9 mouse cellular contexts compared by ENCODE assay signal in genomic region chr11:94732773-94733172, GRCm38 (mm10). TPM values are rescaled to one million over a fixed set of nuclear protein-coding genes. Genes with fewer than 3 reads are reported as not detected.
DNase-seq lines count a peak whose midpoint lies in the region; ATAC-seq lines count a peak whose summit lies in the region.
"Had no signal": no experiment of that assay in that cellular context is flagged by ENCODE, and none has a peak within 500 bp of the region (broad histone marks: within the 10 kb centered on the region; RNA-seq: fewer than 3 reads in every experiment).

No protein-coding gene starts in this region.

- H3K9ac ChIP-seq in liver, embryonic 12.5 days: no peak overlapping the region
- no peak overlapping the region for H3K9ac ChIP-seq in forebrain, embryonic 12.5 days

- DNase-seq in liver: peak; percentile 34
- peak; percentile 89 for DNase-seq in WW6 (ENCODE audit: low read depth, low spot score)
- DNase-seq in lung, postnatal 25 days (ENCODE audit: low spot score): peak; percentile 11
- no peak for DNase-seq in ovary, postnatal 14 days (ENCODE audit: low spot score)
- DNase-seq in urinary bladder, postnatal 4 days (ENCODE audit: low spot score in 2 of 2): no peak

- H3K27me3 ChIP-seq in liver, embryonic 12.5 days (replicated peaks): peaks cover 3% of the 10 kb centered on the region; the same call in 1 of the 2 replicates
- no peaks in the 10 kb centered on the region for H3K27me3 ChIP-seq in forebrain, embryonic 12.5 days

- H3K9me3 ChIP-seq in liver, embryonic 12.5 days (replicated peaks): no peaks in the 10 kb centered on the region
- H3K9me3 ChIP-seq in forebrain, embryonic 12.5 days: no peaks in the 10 kb centered on the region

- no peaks in the 10 kb centered on the region for H3K36me3 ChIP-seq in liver, embryonic 12.5 days
- no peaks in the 10 kb centered on the region for H3K36me3 ChIP-seq in forebrain, embryonic 12.5 days (replicated peaks)

- H3K4me1 ChIP-seq in liver, embryonic 12.5 days: no peaks in the 10 kb centered on the region
- H3K4me1 ChIP-seq in forebrain, embryonic 12.5 days: no peaks in the 10 kb centered on the region

- WGBS in liver, embryonic 12.5 days (ENCODE audit: insufficient replicate concordance): 26% methylated on average over 8 of the region's 8 CpGs
- 50% methylated on average over 8 of the region's 8 CpGs for WGBS in forebrain, embryonic 12.5 days

- no peak overlapping the region for H3K27ac ChIP-seq in liver, embryonic 12.5 days
- H3K27ac ChIP-seq in forebrain, embryonic 12.5 days: no peak overlapping the region

- no peak overlapping the region for H3K4me3 ChIP-seq in liver, embryonic 12.5 days
- no peak overlapping the region for H3K4me3 ChIP-seq in forebrain, embryonic 12.5 days (replicated peaks)

- no peak for ATAC-seq in liver, embryonic 12.5 days
- ATAC-seq in erythroid progenitor cell, adult 5-6 weeks (replicated peaks; ENCODE audit: low FRiP score, poor library complexity, severe bottlenecking): 0 out of 2 replicates have a peak, but pooled peaks have one; percentile 41
- no peak for ATAC-seq in forebrain, embryonic 12.5 days (ENCODE audit: low FRiP score)

- no peak overlapping the region for H3K4me2 ChIP-seq in liver, embryonic 12.5 days
- H3K4me2 ChIP-seq in forebrain, embryonic 12.5 days: no peak overlapping the region

RNA-seq across cellular contexts. Expression of gene Cdc34b, which starts 8.8 kb away (rescaled TPM):
- polyA plus RNA-seq in liver, embryonic 12.5 days (2016; fragmentation: Nextera tagmentation; extraction: Ambion mirVana): 0.11 TPM in 1 of 2 replicates, not detected in the other
- total RNA-seq in erythroid progenitor cell, adult 5-6 weeks (2015; ENCODE audit: low replicate concordance): not detected in 2 replicates
- total RNA-seq in erythroid progenitor cell, adult 5-6 weeks (2017; ENCODE audit: low replicate concordance): 0.15 TPM in 1 of 2 replicates, not detected in the other
- polyA plus RNA-seq in forebrain, embryonic 12.5 days (2016; fragmentation: Nextera tagmentation; extraction: Ambion mirVana): 0.27 TPM in 1 of 2 replicates, not detected in the other

RNA-seq across cellular contexts. Expression of gene Gm11541, which starts 28.5 kb away (rescaled TPM):
- polyA plus RNA-seq in liver, embryonic 12.5 days (2016; fragmentation: Nextera tagmentation; extraction: Ambion mirVana): not detected in 2 replicates
- not detected in 2 replicates for total RNA-seq in erythroid progenitor cell, adult 5-6 weeks (2015; ENCODE audit: low replicate concordance)
- total RNA-seq in erythroid progenitor cell, adult 5-6 weeks (2017; ENCODE audit: low replicate concordance): not detected in 2 replicates
- not detected in 2 replicates for polyA plus RNA-seq in forebrain, embryonic 12.5 days (2016; fragmentation: Nextera tagmentation; extraction: Ambion mirVana)
- total RNA-seq: heart, adult 18-20 months had no signal

RNA-seq across cellular contexts. Expression of gene Tmem92, which starts 49.7 kb away (rescaled TPM):
- polyA plus RNA-seq in liver, embryonic 12.5 days (2016; fragmentation: Nextera tagmentation; extraction: Ambion mirVana): not detected in 2 replicates
- not detected in 2 replicates for total RNA-seq in erythroid progenitor cell, adult 5-6 weeks (2015; ENCODE audit: low replicate concordance)
- not detected in 2 replicates for total RNA-seq in erythroid progenitor cell, adult 5-6 weeks (2017; ENCODE audit: low replicate concordance)
- not detected in 2 replicates for polyA plus RNA-seq in forebrain, embryonic 12.5 days (2016; fragmentation: Nextera tagmentation; extraction: Ambion mirVana)
- total RNA-seq: heart, adult 18-20 months had no signal

RNA-seq across cellular contexts. Expression of gene Xylt2, which starts 55.5 kb away (rescaled TPM):
- 7.0 and 7.1 TPM in 2 replicates for polyA plus RNA-seq in liver, embryonic 12.5 days (2016; fragmentation: Nextera tagmentation; extraction: Ambion mirVana)
- total RNA-seq in erythroid progenitor cell, adult 5-6 weeks (2015; ENCODE audit: low replicate concordance): 1.1 and 2.5 TPM in 2 replicates
- total RNA-seq in erythroid progenitor cell, adult 5-6 weeks (2017; ENCODE audit: low replicate concordance): 0.51 and 2.9 TPM in 2 replicates
- 13.6 and 17.4 TPM in 2 replicates for polyA plus RNA-seq in forebrain, embryonic 12.5 days (2016; fragmentation: Nextera tagmentation; extraction: Ambion mirVana)

Comparison
In these comparisons a context has a peak if more than half of its experiments do, and no peak if none do; other contexts are left out.
1. DNase-seq: peak in liver (single experiment), WW6 (single experiment) and lung, postnatal 25 days (single experiment); none in ovary, postnatal 14 days (single experiment) and urinary bladder, postnatal 4 days (0 of 2).